Mouse (Mus musculus): Measurements from ENCODE around the gene Parm1. TPM values are rescaled to one million over a fixed set of nuclear protein-coding genes. Genes with fewer than 3 reads are reported as not detected.

Gene Parm1
- polyA plus RNA-seq, 1 experiment from 2014 or later = 9.4 TPM

- Histone ChIP-seq H3K36me3 (ENCODE audit: control insufficient read depth, insufficient read depth, low read length) (no peaks in the 10 kb centered on the region), H3K4me1 (replicated peaks; ENCODE audit: control insufficient read depth, insufficient read depth, low read length) (no peaks in the 10 kb centered on the region), H3K9me3 (ENCODE audit: control insufficient read depth, low read length) (peaks cover 3% of the 10 kb centered on the region; the same call in 1 of the 2 replicates), H3K27me3 (ENCODE audit: control insufficient read depth, insufficient read depth, low read depth, low read length) (no peaks in the 10 kb centered on the region), H3K9ac (ENCODE audit: low read length) (no peak overlapping the region), H3K4me3 (ENCODE audit: low read length) (no peak overlapping the region), H3K4me2 (ENCODE audit: low read depth, low read length) (no peak overlapping the region), H3K27ac (ENCODE audit: low read length) (no peak overlapping the region)
- ATAC-seq (ENCODE audit: low read depth) = no peak
- WGBS = 24% methylated on average over 5 of the region's 5 CpGs
Observed at GRCm38 (mm10) chr5:91504320-91504922, 13.0 kb upstream of the Parm1 start.

GRCm38 (mm10) chr5:91517077-91517476 lies 338 bp upstream of the Parm1 start:
- 7% methylated on average over 6 of the region's 6 CpGs for WGBS
- Histone ChIP-seq H3K9ac (ENCODE audit: low read length) (no peak overlapping the region), H3K27me3 (ENCODE audit: control insufficient read depth, insufficient read depth, low read depth, low read length) (peaks cover 9% of the 10 kb centered on the region), H3K27ac (ENCODE audit: low read length) (no peak overlapping the region), H3K4me1 (replicated peaks; ENCODE audit: control insufficient read depth, insufficient read depth, low read length) (peaks cover 14% of the 10 kb centered on the region), H3K4me3 (ENCODE audit: low read length) (no peak overlapping the region; the same call in 1 of the 2 replicates), H3K9me3 (ENCODE audit: control insufficient read depth, low read length) (no peaks in the 10 kb centered on the region), H3K4me2 (ENCODE audit: low read depth, low read length) (no peak overlapping the region), H3K36me3 (ENCODE audit: control insufficient read depth, insufficient read depth, low read length) (no peaks in the 10 kb centered on the region)
- no peak for ATAC-seq (ENCODE audit: low read depth)

- H3K27me3 ChIP-seq (ENCODE audit: control insufficient read depth, insufficient read depth, low read depth, low read length) = peaks cover 9% of the 10 kb centered on the region
- ATAC-seq (ENCODE audit: low read depth) = no peak
- H3K36me3 ChIP-seq (ENCODE audit: control insufficient read depth, insufficient read depth, low read length) = no peaks in the 10 kb centered on the region
- H3K4me3 ChIP-seq (ENCODE audit: low read length) = peak overlapping the region; percentile 39
- H3K9me3 ChIP-seq (ENCODE audit: control insufficient read depth, low read length) = no peaks in the 10 kb centered on the region
- peaks cover 14% of the 10 kb centered on the region for H3K4me1 ChIP-seq (replicated peaks; ENCODE audit: control insufficient read depth, insufficient read depth, low read length)
- WGBS = 4% methylated on average over 16 of the region's 16 CpGs
- H3K27ac ChIP-seq (ENCODE audit: low read length) = no peak overlapping the region
- H3K4me2 ChIP-seq (ENCODE audit: low read depth, low read length) = peak overlapping the region; percentile 56
- H3K9ac ChIP-seq (ENCODE audit: low read length) = peak overlapping the region; percentile 50
Observed at GRCm38 (mm10) chr5:91518302-91518790, 931 bp downstream of the Parm1 start.

DNA sequence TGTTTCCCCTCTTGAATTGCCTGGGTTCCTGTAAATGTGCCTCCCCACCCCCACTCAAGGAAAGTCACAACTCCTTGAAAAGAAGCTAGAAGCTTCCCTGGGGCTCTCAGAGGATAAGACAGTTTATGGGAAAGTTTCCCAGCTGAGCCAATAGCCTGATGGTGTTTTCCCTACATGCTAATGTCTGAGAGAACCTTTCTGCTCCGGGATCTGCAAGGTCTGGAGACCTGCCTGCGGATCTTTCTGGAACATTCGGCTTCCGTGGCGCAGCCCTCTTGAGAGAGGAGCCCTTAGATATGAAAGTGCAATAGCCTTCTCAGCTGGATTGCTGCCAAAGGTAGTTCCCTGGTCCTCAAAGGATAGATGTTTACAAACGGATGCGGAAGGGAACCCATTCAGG lies 1.5 kb downstream of the Parm1 start:
- H3K9me3 ChIP-seq (ENCODE audit: control insufficient read depth, low read length) = no peaks in the 10 kb centered on the region
- no peak for ATAC-seq (ENCODE audit: low read depth)
- WGBS = 5% methylated on average over 7 of the region's 7 CpGs
- H3K36me3 ChIP-seq (ENCODE audit: control insufficient read depth, insufficient read depth, low read length) = no peaks in the 10 kb centered on the region
- H3K27me3 ChIP-seq (ENCODE audit: control insufficient read depth, insufficient read depth, low read depth, low read length) = peaks cover 9% of the 10 kb centered on the region
- peak overlapping the region; percentile 39 for H3K4me3 ChIP-seq (ENCODE audit: low read length)
- peaks cover 14% of the 10 kb centered on the region for H3K4me1 ChIP-seq (replicated peaks; ENCODE audit: control insufficient read depth, insufficient read depth, low read length)
- no peak overlapping the region for H3K27ac ChIP-seq (ENCODE audit: low read length)
- peak overlapping the region; percentile 56 for H3K4me2 ChIP-seq (ENCODE audit: low read depth, low read length)
- H3K9ac ChIP-seq (ENCODE audit: low read length) = no peak overlapping the region

GRCm38 (mm10) chr5:91519521-91519920 lies 2.1 kb downstream of the Parm1 start:
- no peak overlapping the region for H3K27ac ChIP-seq (ENCODE audit: low read length)
- H3K4me2 ChIP-seq (ENCODE audit: low read depth, low read length) = no peak overlapping the region
- peaks cover 9% of the 10 kb centered on the region for H3K27me3 ChIP-seq (ENCODE audit: control insufficient read depth, insufficient read depth, low read depth, low read length)
- no peak overlapping the region for H3K9ac ChIP-seq (ENCODE audit: low read length)
- H3K4me1 ChIP-seq (replicated peaks; ENCODE audit: control insufficient read depth, insufficient read depth, low read length) = peaks cover 14% of the 10 kb centered on the region
- no peaks in the 10 kb centered on the region for H3K36me3 ChIP-seq (ENCODE audit: control insufficient read depth, insufficient read depth, low read length)
- WGBS = 32% methylated on average over 4 of the region's 4 CpGs
- no peak for ATAC-seq (ENCODE audit: low read depth)
- H3K4me3 ChIP-seq (ENCODE audit: low read length) = no peak overlapping the region
- no peaks in the 10 kb centered on the region for H3K9me3 ChIP-seq (ENCODE audit: control insufficient read depth, low read length)

DNA sequence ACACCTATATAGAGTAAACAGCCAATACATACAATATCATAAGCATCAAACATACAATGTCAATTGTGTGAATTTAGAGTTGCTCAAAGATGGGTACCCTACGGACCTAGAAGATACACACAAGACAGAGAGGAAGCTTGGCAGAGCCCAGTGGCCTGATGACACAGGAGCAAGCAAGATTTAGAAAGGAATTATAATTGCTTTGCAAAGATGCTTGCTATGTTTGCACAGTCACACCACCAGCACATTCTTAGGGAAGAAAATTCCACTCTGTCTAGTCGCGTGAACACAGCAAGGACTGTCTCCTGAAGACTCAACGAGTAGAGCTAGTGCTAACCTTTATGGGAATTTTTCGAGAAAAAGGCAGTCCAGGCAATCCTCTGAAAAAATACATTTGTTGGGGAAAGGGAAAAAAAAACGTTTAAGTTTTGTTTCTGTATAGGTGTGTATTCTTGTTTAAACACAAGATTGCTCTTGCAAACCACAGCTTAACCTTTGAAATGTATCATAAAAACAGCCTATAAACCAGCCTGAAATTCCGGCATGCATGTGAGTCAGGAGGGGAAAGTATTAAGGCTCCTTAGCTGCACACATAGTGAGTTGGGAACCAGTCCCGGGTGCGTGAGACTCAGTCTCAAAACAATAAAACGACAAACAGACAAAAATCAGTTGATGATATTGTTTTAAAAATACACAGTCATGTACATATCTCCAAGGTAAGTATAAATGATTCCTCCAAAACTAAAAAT lies 15.5 kb downstream of the Parm1 start:
- H3K27ac ChIP-seq (ENCODE audit: low read length) = no peak overlapping the region
- H3K36me3 ChIP-seq (ENCODE audit: control insufficient read depth, insufficient read depth, low read length) = no peaks in the 10 kb centered on the region
- no peak overlapping the region for H3K4me2 ChIP-seq (ENCODE audit: low read depth, low read length)
- no peaks in the 10 kb centered on the region for H3K27me3 ChIP-seq (ENCODE audit: control insufficient read depth, insufficient read depth, low read depth, low read length)
- no peak overlapping the region for H3K9ac ChIP-seq (ENCODE audit: low read length)
- ATAC-seq (ENCODE audit: low read depth) = no peak
- 56% methylated on average over 10 of the region's 10 CpGs for WGBS
- no peaks in the 10 kb centered on the region for H3K9me3 ChIP-seq (ENCODE audit: control insufficient read depth, low read length)
- no peak overlapping the region for H3K4me3 ChIP-seq (ENCODE audit: low read length)
- H3K4me1 ChIP-seq (replicated peaks; ENCODE audit: control insufficient read depth, insufficient read depth, low read length) = no peaks in the 10 kb centered on the region

DNA sequence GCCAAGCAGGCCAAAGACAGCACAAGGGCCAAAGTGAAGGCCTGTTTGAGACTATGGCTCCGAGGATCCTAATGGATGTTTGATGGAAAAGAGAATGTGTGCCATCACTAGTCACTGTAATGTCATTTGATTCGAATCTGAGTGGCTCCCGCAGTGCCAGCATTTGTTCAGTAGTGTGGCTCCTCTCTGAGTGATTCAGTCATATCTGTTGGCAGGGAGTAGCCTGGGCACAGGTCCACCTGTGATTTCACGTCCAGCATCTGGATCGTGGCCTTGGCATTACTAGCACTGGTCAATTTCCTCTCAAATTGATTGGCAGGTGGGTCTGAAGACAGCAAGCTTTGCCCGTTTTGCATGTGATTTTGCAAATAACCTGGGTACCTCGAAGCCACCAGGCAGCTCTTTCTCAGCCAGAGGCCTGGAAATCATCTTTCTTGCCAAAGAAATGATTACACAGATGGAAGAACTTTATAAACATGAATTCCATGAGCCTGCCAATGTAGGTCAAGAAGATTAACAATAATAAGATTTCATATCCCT lies 41.7 kb downstream of the Parm1 start:
- H3K27me3 ChIP-seq (ENCODE audit: control insufficient read depth, insufficient read depth, low read depth, low read length) = no peaks in the 10 kb centered on the region
- H3K4me1 ChIP-seq (replicated peaks; ENCODE audit: control insufficient read depth, insufficient read depth, low read length) = peaks cover 2% of the 10 kb centered on the region; the same call in 1 of the 2 replicates
- H3K27ac ChIP-seq (ENCODE audit: low read length) = no peak overlapping the region
- no peak overlapping the region for H3K9ac ChIP-seq (ENCODE audit: low read length)
- no peaks in the 10 kb centered on the region for H3K36me3 ChIP-seq (ENCODE audit: control insufficient read depth, insufficient read depth, low read length)
- H3K9me3 ChIP-seq (ENCODE audit: control insufficient read depth, low read length) = no peaks in the 10 kb centered on the region
- no peak overlapping the region for H3K4me3 ChIP-seq (ENCODE audit: low read length)
- no peak for ATAC-seq (ENCODE audit: low read depth)
- WGBS = 76% methylated on average over 7 of the region's 7 CpGs
- no peak overlapping the region for H3K4me2 ChIP-seq (ENCODE audit: low read depth, low read length)

- H3K27ac ChIP-seq (ENCODE audit: low read length) = no peak overlapping the region
- peaks cover 2% of the 10 kb centered on the region; the same call in 1 of the 2 replicates for H3K4me1 ChIP-seq (replicated peaks; ENCODE audit: control insufficient read depth, insufficient read depth, low read length)
- no peaks in the 10 kb centered on the region for H3K27me3 ChIP-seq (ENCODE audit: control insufficient read depth, insufficient read depth, low read depth, low read length)
- no peak overlapping the region for H3K4me2 ChIP-seq (ENCODE audit: low read depth, low read length)
- H3K9ac ChIP-seq (ENCODE audit: low read length) = no peak overlapping the region
- no peak overlapping the region for H3K4me3 ChIP-seq (ENCODE audit: low read length)
- no peaks in the 10 kb centered on the region for H3K36me3 ChIP-seq (ENCODE audit: control insufficient read depth, insufficient read depth, low read length)
- ATAC-seq (ENCODE audit: low read depth) = no peak
- no peaks in the 10 kb centered on the region for H3K9me3 ChIP-seq (ENCODE audit: control insufficient read depth, low read length)
- WGBS = 51% methylated on average over 2 of the region's 2 CpGs
Observed at GRCm38 (mm10) chr5:91559711-91560110, 42.3 kb downstream of the Parm1 start.

DNA sequence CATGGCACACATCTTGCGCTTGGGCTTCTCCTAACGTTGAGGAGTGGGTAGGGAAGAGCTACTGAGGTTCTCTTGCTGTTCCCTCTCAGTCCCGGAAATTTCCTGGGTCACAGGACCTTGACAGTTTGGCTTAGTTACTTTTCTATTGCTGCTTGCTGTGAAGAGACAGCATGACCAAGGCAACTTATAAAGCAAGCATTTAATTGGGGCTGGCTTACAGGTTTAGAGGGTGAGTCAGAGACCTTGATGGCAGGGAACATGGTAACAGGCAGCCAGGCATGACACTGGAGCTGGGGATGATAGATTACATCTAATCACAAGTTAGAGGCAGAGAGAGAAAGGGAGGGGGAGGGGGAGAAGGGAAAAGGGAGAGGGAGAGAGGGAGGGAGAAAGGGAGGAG lies 44.0 kb downstream of the Parm1 start:
- 84% methylated on average over 3 of the region's 3 CpGs for WGBS
- no peaks in the 10 kb centered on the region for H3K9me3 ChIP-seq (ENCODE audit: control insufficient read depth, low read length)

More for the DNA sequence above, 44.0 kb downstream of the Parm1 start:
- Histone ChIP-seq H3K9ac (ENCODE audit: low read length) (no peak overlapping the region), H3K36me3 (ENCODE audit: control insufficient read depth, insufficient read depth, low read length) (no peaks in the 10 kb centered on the region), H3K27ac (ENCODE audit: low read length) (no peak overlapping the region), H3K4me2 (ENCODE audit: low read depth, low read length) (no peak overlapping the region), H3K4me3 (ENCODE audit: low read length) (no peak overlapping the region), H3K4me1 (replicated peaks; ENCODE audit: control insufficient read depth, insufficient read depth, low read length) (peaks cover 2% of the 10 kb centered on the region; the same call in 1 of the 2 replicates), H3K27me3 (ENCODE audit: control insufficient read depth, insufficient read depth, low read depth, low read length) (no peaks in the 10 kb centered on the region)
- ATAC-seq (ENCODE audit: low read depth) = no peak
